Mouse (Mus musculus) adrenal gland, postnatal 4 days (tissue): Measurements from ENCODE around the gene Cfap54. TPM values are rescaled to one million over a fixed set of nuclear protein-coding genes. Genes with fewer than 3 reads are reported as not detected.
A peak's percentile ranks its signal among the peaks of the same experiment; 100 is the strongest.

ENCODE experiments used
- DNase-seq, 2 experiments: peaks; one replicate each; pipeline ENCODE4 v3.0.0; 2021 to 2022; ENCODE audit warnings: low spot score in 2 of 2, mixed read lengths in 2 of 2
- long read RNA-seq, 2 experiments: library from polyadenylated mRNA; stranded (forward); transcript quantifications; one replicate each; pipeline ENCODE4 v2.0.0; 2021
- total RNA-seq, 2 experiments: library from RNA; stranded (reverse); gene quantifications; 2 replicates each; pipeline ENCODE4 v1.2.3; 2021

Cfap54 gene
- total RNA-seq: 1 to 10 TPM; 7.3 TPM
- long read RNA-seq, experiment 1, partial matches to known transcripts: 1 of 2 reads
- long read RNA-seq, experiment 1, other reads (novel, unspliced or antisense): 1 of 2 reads
- long read RNA-seq, experiment 2, partial matches to known transcripts: 2 of 3 reads
- long read RNA-seq, experiment 2, other reads (novel, unspliced or antisense): 1 of 3 reads

GRCm38 (mm10) chr10:93081133-93081779 lies at the start of gene Cfap54:
Gene Cfap54 (minus strand): TSS chr10:93081618.
- peak; percentile 62 to 75 for DNase-seq

DNA sequence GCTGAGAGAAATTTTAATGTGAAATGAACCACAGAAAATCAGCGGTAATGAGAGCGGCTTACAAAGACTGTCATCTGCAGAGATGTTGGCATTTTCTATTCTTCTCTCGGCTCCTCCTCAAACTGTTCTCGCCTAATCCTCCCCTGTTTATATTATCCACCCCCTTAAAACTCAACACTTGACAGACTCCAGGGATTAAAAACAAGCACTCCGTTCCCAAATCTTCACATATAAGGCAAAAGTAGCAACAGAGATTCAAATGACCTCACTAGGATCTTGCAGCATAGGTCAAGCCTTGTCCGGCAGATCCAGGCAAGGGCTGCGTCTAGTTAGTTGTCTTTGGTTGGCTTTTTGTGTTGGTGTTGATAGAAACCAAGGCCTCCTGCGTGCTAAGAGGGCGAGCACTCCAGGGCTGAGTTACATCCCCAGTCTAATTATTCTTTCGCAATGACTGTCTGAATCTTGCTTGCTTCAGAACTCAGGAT lies 49.1 kb upstream of the Cfap54 start:
- DNase-seq: no peak

- DNase-seq: no peak
Measured at GRCm38 (mm10) chr10:93129904-93130455, 48.6 kb upstream of the Cfap54 start.

- no peak for DNase-seq
Measured at GRCm38 (mm10) chr10:93129345-93129744, 47.9 kb upstream of the Cfap54 start.

- no peak for DNase-seq
Measured at GRCm38 (mm10) chr10:93128566-93128965, 47.1 kb upstream of the Cfap54 start.

DNA sequence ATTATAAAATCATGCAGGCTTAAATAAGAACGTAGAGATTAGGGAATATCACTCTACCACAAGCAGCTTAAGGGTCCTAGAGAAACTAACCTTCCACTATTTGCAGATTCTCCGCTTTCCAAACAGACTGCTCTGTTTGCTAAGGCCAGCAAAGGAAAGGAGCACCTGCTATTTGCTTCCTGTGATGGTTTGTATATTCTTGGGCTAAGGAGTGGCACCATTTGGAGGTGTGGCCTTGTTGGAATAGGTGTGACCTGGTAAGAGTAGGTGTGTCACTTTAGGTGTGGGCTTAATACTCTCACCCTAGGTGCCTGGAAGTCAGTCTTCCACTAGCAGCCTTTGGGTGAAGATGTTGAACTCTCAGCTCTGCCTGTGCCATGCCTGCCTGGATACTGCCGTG lies 44.6 kb upstream of the Cfap54 start:
- no peak for DNase-seq

DNA sequence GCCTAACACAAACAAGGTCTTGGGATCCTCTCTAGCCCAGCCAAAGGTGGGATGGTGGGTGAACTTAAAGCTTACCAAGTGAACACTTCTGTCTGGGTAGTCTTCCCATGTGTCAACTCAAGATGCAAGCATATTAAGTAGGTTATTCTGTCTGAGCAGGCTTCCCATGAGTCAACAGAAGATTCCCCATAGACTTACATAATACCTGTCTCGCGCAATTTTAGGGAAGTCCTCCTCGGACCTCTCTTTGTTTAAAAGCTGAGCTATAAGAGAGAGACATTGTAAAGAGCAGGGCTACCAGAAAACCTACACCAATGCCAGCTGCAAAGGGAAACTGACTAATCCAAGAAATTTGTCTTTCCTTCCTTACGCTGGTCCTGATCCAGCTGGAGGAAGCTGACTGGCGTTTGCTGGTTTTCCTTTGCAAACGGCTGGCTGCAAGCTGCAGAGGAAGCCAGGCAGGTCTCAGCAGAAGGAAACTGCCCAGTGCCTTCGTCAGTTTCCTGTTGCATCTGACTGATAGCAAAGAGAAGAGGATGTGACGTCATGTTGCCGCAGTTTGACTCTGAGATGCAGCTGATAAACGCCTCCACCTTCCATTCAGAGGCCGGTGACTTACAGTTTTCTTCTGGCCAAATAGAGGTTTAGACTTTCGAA lies 42.7 kb upstream of the Cfap54 start:
- peak in 1 of 2 experiments; percentile 17 for DNase-seq

- no peak for DNase-seq
Measured at GRCm38 (mm10) chr10:93123310-93123709, 41.9 kb upstream of the Cfap54 start.

- DNase-seq: no peak
Measured at GRCm38 (mm10) chr10:93122399-93123184, 41.2 kb upstream of the Cfap54 start.

- no peak for DNase-seq
Measured at GRCm38 (mm10) chr10:93121262-93121860, 39.9 kb upstream of the Cfap54 start.

DNA sequence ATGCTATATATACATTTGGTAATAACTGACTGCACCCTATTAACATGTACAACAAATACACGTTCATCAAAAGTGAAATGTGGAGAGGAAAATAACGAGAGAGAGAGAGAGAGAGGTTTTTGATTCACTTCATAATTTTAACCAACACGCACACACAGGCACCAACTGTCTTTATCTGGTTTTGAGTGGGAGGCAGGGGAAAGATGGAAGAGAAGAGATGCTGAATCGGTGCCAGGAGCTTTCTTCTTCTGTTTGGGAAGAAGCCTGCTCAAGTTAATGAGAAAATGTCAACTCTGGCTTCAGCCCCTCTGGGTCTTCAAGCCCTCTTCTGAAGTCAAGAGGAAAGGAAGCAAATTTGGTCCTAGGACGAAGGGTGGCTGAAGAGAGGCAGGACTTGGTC lies 38.4 kb upstream of the Cfap54 start:
- no peak for DNase-seq

GRCm38 (mm10) chr10:93116636-93117035 lies 35.2 kb upstream of the Cfap54 start:
- no peak for DNase-seq

GRCm38 (mm10) chr10:93115743-93116142 lies 34.3 kb upstream of the Cfap54 start:
- no peak for DNase-seq

- DNase-seq: no peak
Measured at GRCm38 (mm10) chr10:93114782-93115181, 33.4 kb upstream of the Cfap54 start.

DNA sequence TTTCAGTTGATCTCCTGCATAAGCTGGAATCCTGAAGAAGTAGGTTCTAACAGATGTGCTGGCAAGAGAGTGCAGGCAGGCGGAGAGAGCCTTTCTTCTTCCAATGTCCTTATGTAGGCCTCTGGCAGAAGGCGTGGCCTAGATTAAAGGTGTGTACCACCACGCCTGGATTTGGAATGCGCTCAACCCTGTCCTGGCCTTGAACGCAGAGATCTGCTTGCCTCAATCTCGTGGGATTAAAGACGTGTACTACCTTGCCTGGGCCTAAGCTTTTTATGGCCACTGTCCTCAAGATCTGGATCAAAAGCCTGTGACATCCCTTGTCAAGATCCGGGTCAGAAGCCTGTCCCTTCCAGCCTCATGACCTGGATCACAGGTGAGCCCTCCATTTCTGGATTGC lies 32.5 kb upstream of the Cfap54 start:
- no peak for DNase-seq

GRCm38 (mm10) chr10:93112021-93112420 lies 30.6 kb upstream of the Cfap54 start:
- no peak for DNase-seq

- no peak for DNase-seq
Measured at GRCm38 (mm10) chr10:93111412-93111811, 30.0 kb upstream of the Cfap54 start.

DNA sequence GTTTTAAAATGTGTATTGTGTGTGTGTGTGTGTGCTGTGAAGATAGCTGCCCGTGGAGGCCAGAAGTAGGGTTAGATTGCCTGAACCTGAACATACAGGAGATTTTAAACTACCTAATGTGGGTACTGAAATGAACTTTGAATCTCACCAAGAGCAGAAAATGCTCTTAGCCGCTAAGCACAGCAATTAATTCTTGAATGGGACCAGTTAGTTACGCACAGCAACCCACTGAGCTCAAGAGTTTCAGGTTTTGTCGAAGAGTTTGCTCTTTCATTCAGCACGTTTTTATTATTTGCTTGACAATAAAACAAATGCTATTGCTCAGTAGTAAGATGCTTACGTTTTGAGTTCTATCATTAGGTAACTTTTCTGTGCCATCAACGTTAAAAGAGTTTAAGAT lies 23.9 kb upstream of the Cfap54 start:
- DNase-seq: no peak

DNA sequence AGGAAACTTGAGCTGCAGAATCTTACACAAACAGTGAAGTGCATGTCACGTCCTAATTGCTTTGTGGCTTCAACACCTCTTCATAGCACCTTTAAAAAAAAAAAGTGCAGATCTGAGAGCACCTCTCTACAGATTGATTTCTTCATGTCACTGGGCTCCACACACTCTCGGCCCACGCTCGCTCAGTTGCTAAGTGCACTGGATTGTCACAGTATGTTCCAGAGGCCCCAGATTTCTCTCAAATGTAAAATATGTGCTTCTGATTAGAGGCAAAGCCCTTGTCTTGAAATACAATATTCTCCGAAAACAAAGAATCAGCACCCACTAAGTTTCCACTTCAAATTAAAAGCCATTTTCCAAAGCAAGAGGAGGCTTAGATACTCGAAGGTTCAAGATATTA lies 22.9 kb upstream of the Cfap54 start:
- no peak for DNase-seq

DNA sequence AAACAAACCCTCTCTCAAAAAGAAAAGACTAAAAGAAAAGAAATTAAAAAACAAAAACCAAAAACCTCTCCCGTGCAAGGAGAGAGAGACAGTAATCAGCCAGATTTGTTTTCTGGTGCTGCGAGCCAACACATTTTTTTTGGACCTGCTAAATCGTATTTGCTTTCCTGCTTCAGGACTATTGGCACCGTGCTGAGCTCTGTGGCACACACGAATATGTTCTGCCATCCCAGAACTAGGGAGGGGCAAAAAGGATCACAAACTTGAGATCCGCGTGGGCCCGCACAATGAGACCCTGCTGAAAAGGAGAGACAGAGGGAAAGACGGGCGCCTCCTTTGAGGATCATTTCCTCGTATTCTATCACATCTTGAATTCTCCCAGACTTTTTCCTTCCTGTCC lies 22.3 kb upstream of the Cfap54 start:
- DNase-seq: no peak

DNA sequence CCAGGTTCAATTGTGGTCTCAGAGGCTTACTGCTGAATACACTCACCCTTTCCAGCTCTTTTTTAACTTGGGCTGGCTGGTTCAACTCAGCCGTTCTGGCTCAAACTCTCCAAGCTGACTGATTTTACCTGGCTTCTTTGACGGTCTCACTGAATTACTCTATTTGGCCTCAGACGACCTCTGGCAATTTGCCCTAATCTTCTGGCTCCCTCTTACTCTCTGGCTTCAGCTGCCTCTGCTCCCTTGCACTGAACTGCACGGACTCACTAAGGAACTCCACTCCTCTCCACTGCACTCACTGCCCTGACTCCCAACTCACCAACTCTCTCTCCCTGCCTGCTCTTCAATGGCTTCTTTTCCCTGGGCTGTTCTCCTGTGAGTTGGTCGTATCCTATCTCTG lies 20.9 kb upstream of the Cfap54 start:
- DNase-seq: no peak
